Mouse (Mus musculus) hindbrain, embryonic 11.5 days (tissue): ENCODE data around the gene Abhd4. TPM values are rescaled to one million over a fixed set of nuclear protein-coding genes. Genes with fewer than 3 reads are reported as not detected.

Experiments used
- ATAC-seq: fragments of 200-750 bp; cut with Nextera tagmentation; 2 replicates; pipeline ENCODE4 v1.8.0; 2017; ENCODE audit warnings: mild to moderate bottlenecking, moderate TSS enrichment, moderate library complexity; ENCODE audit not compliant: low FRiP score
- DNase-seq: peaks from one replicate; pipeline ENCODE4 v3.0.0-alpha.2; 2015; ENCODE audit warnings: low spot score
- H3K27ac ChIP-seq: fragments of 300-500 bp; sonication (generic); 2 replicates; pipeline ENCODE4 v1.5.1; 2014; ENCODE audit warnings: mild to moderate bottlenecking, low read depth, low read length
- H3K27me3 ChIP-seq: fragments of 300-500 bp; sonication (generic); 2 replicates; pipeline ENCODE4 v1.6.1; 2014; ENCODE audit warnings: mild to moderate bottlenecking, low read length, moderate library complexity, mixed read lengths; ENCODE audit not compliant: control insufficient read depth, insufficient read depth
- H3K36me3 ChIP-seq: fragments of 300-500 bp; sonication (generic); 2 replicates; pipeline ENCODE4 v1.6.1; 2014; ENCODE audit warnings: mild to moderate bottlenecking, low read length, moderate library complexity, mixed read lengths; ENCODE audit not compliant: control insufficient read depth, insufficient read depth
- H3K4me1 ChIP-seq: fragments of 300-500 bp; sonication (generic); replicated peaks from 2 replicates; pipeline ENCODE4 v1.6.1; 2014; ENCODE audit warnings: low read length, mixed read lengths; ENCODE audit not compliant: control insufficient read depth, insufficient read depth
- H3K4me2 ChIP-seq: fragments of 300-500 bp; sonication (generic); replicated peaks from 2 replicates; pipeline ENCODE4 v1.6.1; 2014; ENCODE audit warnings: mild to moderate bottlenecking, low read depth, low read length
- H3K4me3 ChIP-seq: fragments of 300-500 bp; sonication (generic); 2 replicates; pipeline ENCODE4 v1.5.1; 2014; ENCODE audit warnings: low read depth, low read length
- H3K9ac ChIP-seq: fragments of 300-500 bp; sonication (generic); 2 replicates; pipeline ENCODE4 v1.6.1; 2014; ENCODE audit warnings: low read depth, low read length
- H3K9me3 ChIP-seq: fragments of 300-500 bp; sonication (generic); 2 replicates; pipeline ENCODE4 v1.6.1; 2016; ENCODE audit warnings: low read length; ENCODE audit not compliant: control insufficient read depth
- WGBS: fragments of 180-500 bp; shearing (Covaris S2); extraction: QIAGEN DNeasy Blood & Tissue Kit; methylation state at CpG from one replicate; pipeline ENCODE4 v1.1.7; 2014; 5-methylcytosine and 5-hydroxymethylcytosine counted together
- polyA plus RNA-seq: library from polyadenylated mRNA; unstranded; fragments of >200 nt; fragmentation: Nextera tagmentation; extraction: Ambion mirVana; gene quantifications from 2 replicates; pipeline ENCODE4 v1.2.1, GENCODE M21; 2014

Abhd4 gene
- 44.0 and 47.2 TPM in 2 replicates for polyA plus RNA-seq

DNA sequence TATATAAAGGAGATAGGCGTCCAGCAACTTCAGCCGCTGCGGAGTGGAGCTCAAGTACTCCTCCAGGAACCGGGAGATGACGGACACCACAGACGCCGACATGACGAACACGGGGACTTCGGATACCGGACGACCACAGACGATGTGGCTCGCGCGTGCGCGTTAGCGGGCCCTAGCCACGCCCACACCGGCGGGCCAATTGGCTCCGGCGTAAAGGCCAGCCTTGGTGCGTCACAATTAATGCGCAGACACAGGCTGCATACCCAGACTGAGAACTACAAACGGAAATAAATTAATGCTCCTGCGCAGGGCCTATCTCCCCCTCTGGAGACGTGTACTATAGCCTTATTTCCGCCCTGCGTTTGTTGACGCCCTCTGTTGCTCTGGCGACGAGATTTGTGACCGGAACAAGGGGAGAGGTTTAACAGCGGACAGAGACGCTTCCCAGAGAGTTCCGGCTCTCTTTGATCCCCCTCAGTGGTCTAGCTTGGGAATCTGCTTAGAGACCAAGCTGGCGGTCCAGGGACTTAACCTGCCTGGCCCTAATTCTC lies at the start of gene Abhd4, which contains the start of gene Dad1:
Gene Abhd4 (plus strand): TSS at position 448 of the 551 bp plus-strand sequence.
Gene Dad1 (minus strand): TSS at position 364 of the 551 bp plus-strand sequence.
- peak within 1 kb of the TSS; percentile 70 for H3K4me2 ChIP-seq
- WGBS = under 1% methylated on average over 39 of the region's 39 CpGs
- peak within 1 kb of the TSS; percentile 73 for H3K4me3 ChIP-seq
- no peaks in the 10 kb centered on the region for H3K9me3 ChIP-seq
- peak within 1 kb of the TSS; percentile 69 for H3K27ac ChIP-seq
- no peaks in the 10 kb centered on the region for H3K27me3 ChIP-seq
- H3K36me3 ChIP-seq = no peaks in the 10 kb centered on the region
- DNase-seq (peak; percentile 97), ATAC-seq (peak; percentile 100)
- H3K9ac ChIP-seq = peak within 1 kb of the TSS; percentile 63
- no peaks in the 10 kb centered on the region for H3K4me1 ChIP-seq

- Histone ChIP-seq H3K27me3 (no peaks in the 10 kb centered on the region), H3K4me2 (no peak overlapping the region), H3K36me3 (no peaks in the 10 kb centered on the region), H3K27ac (no peak overlapping the region), H3K4me3 (no peak overlapping the region), H3K4me1 (no peaks in the 10 kb centered on the region), H3K9ac (no peak overlapping the region), H3K9me3 (no peaks in the 10 kb centered on the region)
- ATAC-seq (no peak), DNase-seq (no peak)
- 88% methylated on average over 8 of the region's 8 CpGs for WGBS
Observed at GRCm38 (mm10) chr14:54204311-54204710, 49.7 kb upstream of the Abhd4 start.

GRCm38 (mm10) chr14:54204786-54205185 lies 49.2 kb upstream of the Abhd4 start:
- H3K27me3 ChIP-seq = no peaks in the 10 kb centered on the region
- ATAC-seq = no peak
- H3K27ac ChIP-seq = no peak overlapping the region
- no peak overlapping the region for H3K4me2 ChIP-seq
- H3K4me3 ChIP-seq = no peak overlapping the region
- H3K36me3 ChIP-seq = no peaks in the 10 kb centered on the region
- no peak overlapping the region for H3K9ac ChIP-seq
- no peaks in the 10 kb centered on the region for H3K9me3 ChIP-seq
- 57% methylated on average over 4 of the region's 4 CpGs for WGBS
- no peak for DNase-seq
- H3K4me1 ChIP-seq = no peaks in the 10 kb centered on the region

GRCm38 (mm10) chr14:54205904-54206303 lies 48.1 kb upstream of the Abhd4 start:
- Histone ChIP-seq H3K27ac (no peak overlapping the region), H3K27me3 (no peaks in the 10 kb centered on the region), H3K9me3 (no peaks in the 10 kb centered on the region), H3K4me1 (no peaks in the 10 kb centered on the region), H3K9ac (no peak overlapping the region), H3K4me3 (no peak overlapping the region), H3K36me3 (no peaks in the 10 kb centered on the region), H3K4me2 (no peak overlapping the region)
- 52% methylated on average over 6 of the region's 6 CpGs for WGBS
- DNase-seq (no peak), ATAC-seq (no peak)

DNA sequence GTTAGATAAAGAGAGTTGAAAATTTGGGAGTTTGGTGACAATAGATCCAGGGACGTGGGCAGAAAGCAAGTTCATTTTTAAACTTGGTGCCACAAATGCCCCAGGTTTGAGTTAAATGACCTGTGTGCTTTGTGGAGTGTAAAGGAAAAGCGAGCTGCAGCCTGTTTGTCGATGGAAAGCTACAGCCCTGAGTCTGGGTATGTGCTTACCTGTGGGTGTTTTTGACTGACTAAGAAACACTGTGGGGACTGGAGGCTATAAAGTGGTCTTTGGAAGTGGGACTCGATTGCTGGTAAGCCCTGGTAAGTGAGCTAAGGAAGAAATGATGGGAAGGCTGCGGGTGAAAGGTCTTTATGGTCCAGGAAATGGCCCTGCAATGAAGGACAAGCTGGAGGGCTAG lies 47.7 kb upstream of the Abhd4 start:
- Histone ChIP-seq H3K4me3 (no peak overlapping the region), H3K9me3 (no peaks in the 10 kb centered on the region), H3K4me2 (no peak overlapping the region), H3K27ac (no peak overlapping the region), H3K4me1 (no peaks in the 10 kb centered on the region), H3K9ac (no peak overlapping the region), H3K36me3 (no peaks in the 10 kb centered on the region), H3K27me3 (no peaks in the 10 kb centered on the region)
- no peak for DNase-seq
- 87% methylated on average over 5 of the region's 5 CpGs for WGBS
- no peak for ATAC-seq

DNA sequence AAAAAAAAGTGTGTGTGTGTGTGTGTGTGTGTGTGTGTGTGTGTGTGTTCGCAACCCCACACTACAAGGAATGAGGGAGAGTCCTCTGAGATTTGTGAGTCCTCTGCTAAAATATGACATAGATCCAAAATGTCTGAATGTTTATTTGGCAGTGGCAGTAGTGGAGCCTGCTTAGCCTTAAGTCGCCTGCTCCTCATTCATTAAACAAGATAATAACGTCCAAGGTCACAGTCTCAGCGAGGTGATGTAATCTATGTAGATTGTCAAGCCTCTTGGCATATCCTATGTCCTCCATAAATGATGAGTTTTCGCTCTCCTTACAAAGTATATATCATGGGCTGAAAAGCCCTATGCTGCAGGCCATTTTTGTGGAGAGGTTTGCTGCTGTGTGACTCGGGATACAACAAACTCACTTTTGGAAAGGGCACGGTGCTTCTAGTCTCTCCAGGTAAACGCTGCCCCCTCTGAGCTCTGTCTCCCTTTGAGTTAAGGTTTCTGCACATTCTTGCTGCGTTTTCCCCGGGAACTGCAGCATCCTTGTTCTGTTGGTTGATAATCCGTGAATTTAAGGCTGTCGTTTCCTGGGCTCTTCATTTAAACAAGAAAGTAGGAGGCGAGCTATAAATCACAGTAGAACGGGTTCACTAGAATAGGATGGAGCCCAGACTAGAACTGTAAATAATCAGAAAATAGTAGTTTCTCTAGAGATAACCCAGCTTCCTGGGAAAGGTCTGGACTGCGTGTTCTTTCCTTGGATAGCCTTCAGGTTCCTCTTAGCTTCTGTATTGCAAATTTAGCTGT lies 47.0 kb upstream of the Abhd4 start:
- Histone ChIP-seq H3K27me3 (no peaks in the 10 kb centered on the region), H3K9ac (no peak overlapping the region), H3K27ac (no peak overlapping the region), H3K36me3 (no peaks in the 10 kb centered on the region), H3K4me2 (no peak overlapping the region), H3K4me3 (no peak overlapping the region), H3K4me1 (no peaks in the 10 kb centered on the region), H3K9me3 (no peaks in the 10 kb centered on the region)
- ATAC-seq (no peak), DNase-seq (no peak)
- 83% methylated on average over 15 of the region's 15 CpGs for WGBS

DNA sequence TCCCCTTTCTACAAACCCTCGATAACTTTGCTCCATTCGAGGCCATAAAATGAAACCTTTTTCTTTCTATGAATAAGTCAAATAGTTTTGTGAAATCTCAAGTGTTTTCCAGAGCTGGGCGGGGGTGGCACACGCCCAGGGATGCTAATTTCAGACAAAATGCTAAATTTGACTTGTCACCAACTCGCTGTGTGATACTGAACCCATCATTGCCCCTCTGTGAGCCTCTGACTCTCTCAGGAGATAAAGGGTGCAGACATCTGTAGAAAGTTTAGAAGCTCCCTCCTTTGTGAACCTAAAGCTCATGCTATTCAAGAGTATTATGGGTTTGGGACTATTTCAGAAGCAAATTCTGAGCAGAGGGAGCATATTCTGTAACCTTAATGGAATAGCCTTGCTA lies 46.1 kb upstream of the Abhd4 start:
- Histone ChIP-seq H3K27ac (no peak overlapping the region), H3K27me3 (no peaks in the 10 kb centered on the region), H3K9me3 (no peaks in the 10 kb centered on the region), H3K4me2 (no peak overlapping the region), H3K36me3 (no peaks in the 10 kb centered on the region), H3K4me3 (no peak overlapping the region), H3K9ac (no peak overlapping the region), H3K4me1 (no peaks in the 10 kb centered on the region)
- 86% methylated on average over 5 of the region's 5 CpGs for WGBS
- DNase-seq (no peak), ATAC-seq (no peak)

- 67% methylated on average over 6 of the region's 6 CpGs for WGBS
- no peak for ATAC-seq
- no peak for DNase-seq
- H3K9ac ChIP-seq = no peak overlapping the region
- no peak overlapping the region for H3K4me2 ChIP-seq
- H3K9me3 ChIP-seq = no peaks in the 10 kb centered on the region
- no peaks in the 10 kb centered on the region for H3K27me3 ChIP-seq
- no peak overlapping the region for H3K27ac ChIP-seq
- no peaks in the 10 kb centered on the region for H3K4me1 ChIP-seq
- no peak overlapping the region for H3K4me3 ChIP-seq
- no peaks in the 10 kb centered on the region for H3K36me3 ChIP-seq
Observed at GRCm38 (mm10) chr14:54208741-54209140, 45.2 kb upstream of the Abhd4 start.

DNA sequence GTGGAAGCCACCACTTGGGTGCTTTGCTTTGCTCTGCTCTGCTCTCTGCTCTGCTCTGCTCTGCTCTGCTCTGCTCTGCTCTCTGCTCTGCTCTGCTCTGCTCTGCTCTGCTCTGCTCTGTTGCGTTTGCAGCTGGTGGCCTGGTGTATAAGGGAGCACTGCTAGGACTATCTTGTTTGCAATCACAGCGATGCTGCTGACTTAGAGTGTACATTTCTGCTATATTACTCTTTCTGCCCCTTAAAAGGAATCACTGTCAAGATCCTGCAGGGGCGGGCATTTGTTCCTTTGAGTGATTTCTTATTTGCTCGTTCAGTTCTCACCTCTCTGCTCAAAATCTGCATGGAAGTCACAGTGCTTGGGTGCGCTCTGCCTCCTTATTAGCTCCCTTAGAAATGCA lies 44.1 kb upstream of the Abhd4 start:
- Histone ChIP-seq H3K4me2 (no peak overlapping the region), H3K36me3 (no peaks in the 10 kb centered on the region), H3K27me3 (no peaks in the 10 kb centered on the region), H3K9me3 (no peaks in the 10 kb centered on the region), H3K4me1 (no peaks in the 10 kb centered on the region), H3K9ac (no peak overlapping the region), H3K4me3 (no peak overlapping the region), H3K27ac (no peak overlapping the region)
- WGBS = 87% methylated on average over 5 of the region's 5 CpGs
- DNase-seq (no peak), ATAC-seq (no peak)
